ENCODE assay signal across 9 mouse cellular contexts in the genomic region with DNA sequence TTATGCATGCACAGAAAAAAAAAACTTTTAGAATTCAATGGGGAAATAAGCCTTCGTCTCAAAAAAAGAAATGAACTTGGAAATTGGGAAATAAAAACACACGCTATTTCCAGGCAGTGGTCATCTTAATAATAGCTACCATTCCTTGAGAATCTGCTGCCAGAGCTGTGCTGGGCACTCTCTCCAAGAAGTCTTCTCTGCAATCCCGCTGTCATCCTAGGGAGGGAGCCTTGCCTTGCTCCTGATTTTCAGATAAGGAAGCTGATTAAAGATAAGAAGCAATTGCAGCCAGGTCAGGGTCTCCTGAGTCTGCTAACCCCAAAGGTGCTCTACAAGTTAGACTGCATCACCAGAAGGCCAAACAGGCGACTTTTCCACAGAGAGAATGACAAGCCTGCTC.
A peak's percentile ranks its signal among the peaks of the same experiment; 100 is the strongest.
DNase-seq lines count a peak whose midpoint lies in the region; TF ChIP-seq lines count a peak whose summit lies in the region.
"Had no signal": no experiment of that assay in that cellular context is flagged by ENCODE, and none has a peak within 500 bp of the region (broad histone marks: within the 10 kb centered on the region; RNA-seq: fewer than 3 reads in every experiment).

No protein-coding gene starts in this region.

- peak; percentile 38; the same call in 1 of the 2 replicates for TF ChIP-seq CTCF in lung, adult 2 months (IDR thresholded peaks at IDR 0.05; ENCODE audit: insufficient read depth, low read length)

- no peak for TF ChIP-seq POLR2A in lung, adult 2 months (IDR thresholded peaks at IDR 0.05; ENCODE audit: borderline replicate concordance, extremely low read depth, low read depth, low read length)

- no peak overlapping the region for H3K4me3 ChIP-seq in lung, adult 2 months (replicated peaks; ENCODE audit: extremely low read depth, low read depth, low read length)
- H3K4me3 ChIP-seq: embryonic facial prominence, embryonic 13.5 days; heart, embryonic 13.5 days had no signal

- DNase-seq in heart, adult 11 months, result peak; percentile 64
- DNase-seq in heart, postnatal 4 days, result no peak
- DNase-seq in 3T3-L1 (ENCODE audit: low read depth, low spot score), result peak; percentile 25
- DNase-seq in R1 (ENCODE audit: low read depth, low spot score), result peak; percentile 32
- peak; percentile 24 for DNase-seq in lung, adult 2 months
- no peak for DNase-seq in spleen, adult 12 weeks (ENCODE audit: low spot score)
- DNase-seq in ovary, postnatal 10 days (ENCODE audit: low spot score), result no peak

- H3K4me1 ChIP-seq in lung, adult 2 months (ENCODE audit: control insufficient read depth, insufficient read depth, low read length), result no peaks in the 10 kb centered on the region
- H3K4me1 ChIP-seq: embryonic facial prominence, embryonic 13.5 days; heart, embryonic 13.5 days had no signal

- WGBS in lung, adult 2 months, result 42% methylated on average over 4 of the region's 4 CpGs

Comparison
In these comparisons a context has a peak if more than half of its experiments do, and no peak if none do; other contexts are left out.
1. DNase-seq: peak in heart, adult 11 months (single experiment), 3T3-L1 (single experiment), R1 (single experiment) and lung, adult 2 months (single experiment); none in heart, postnatal 4 days (single experiment), spleen, adult 12 weeks (single experiment) and ovary, postnatal 10 days (single experiment).